Mouse (Mus musculus) adrenal gland, postnatal 36 days (tissue): ENCODE measurements around the gene Klhl42. TPM values are rescaled to one million over a fixed set of nuclear protein-coding genes. Genes with fewer than 3 reads are reported as not detected.

Source experiments
- DNase-seq, 2 experiments: peaks; one replicate each; pipeline ENCODE4 v3.0.0; 2021; ENCODE audit warnings: mixed read lengths in 1 of 2
- total RNA-seq, 2 experiments: library from RNA; stranded (reverse); gene quantifications; 2 replicates each; pipeline ENCODE4 v1.2.3; 2021

The Klhl42 gene
- total RNA-seq, 2 experiments from 2014 or later: 23.1 to 30.4 TPM

- no peak for DNase-seq
These were observed 54.6 kb downstream of the Klhl42 start for GRCm38 (mm10) chr6:147145753-147146152.

- DNase-seq: no peak
These were observed 59.9 kb downstream of the Klhl42 start for GRCm38 (mm10) chr6:147151069-147151468.

- DNase-seq: no peak
These were observed 60.7 kb downstream of the Klhl42 start for GRCm38 (mm10) chr6:147151839-147152238.

GRCm38 (mm10) chr6:147155085-147155484, 63.9 kb downstream of the Klhl42 start:
- no peak for DNase-seq

GRCm38 (mm10) chr6:147161818-147162584, 70.8 kb downstream of the Klhl42 start:
- DNase-seq: no peak

Other genes with a start within 250 kb of the Klhl42 start
- gene Smco2, start 241.3 kb upstream of the Klhl42 start, total RNA-seq: not detected
- gene Ppfibp1, start 202.9 kb upstream of the Klhl42 start, total RNA-seq: 100 to 1,000 TPM in 1 of 2 experiments, 10 to 100 TPM in 1; 97.4 to 115 TPM
- gene 1700034J05Rik, start 137.0 kb upstream of the Klhl42 start, total RNA-seq: not detected
- gene Rep15, start 58.8 kb upstream of the Klhl42 start, total RNA-seq: 1 to 10 TPM; 1.2 to 1.4 TPM
- 100 to 1,000 TPM in 1 of 2 experiments, 10 to 100 TPM in 1; 84.7 to 108 TPM for gene Mrps35, start 48.6 kb upstream of the Klhl42 start, total RNA-seq
- gene Mansc4, start 4.3 kb upstream of the Klhl42 start, total RNA-seq: under 1 TPM in 1 of 2 experiments, not detected in 1; 0.33 TPM
- gene Pthlh, start 172.8 kb downstream of the Klhl42 start, total RNA-seq: 1 to 10 TPM in 1 of 2 experiments, not detected in 1; 2.2 TPM